In genomic region chr11:64971471-64971988, GRCm38 (mm10) we compare ENCODE assay signal across 14 mouse cellular contexts. TPM values are rescaled to one million over a fixed set of nuclear protein-coding genes. Genes with fewer than 3 reads are reported as not detected.
A peak's percentile ranks its signal among the peaks of the same experiment; 100 is the strongest.
DNase-seq lines count a peak whose midpoint lies in the region.
"Had no signal": no experiment of that assay in that cellular context is flagged by ENCODE, and none has a peak within 500 bp of the region (broad histone marks: within the 10 kb centered on the region; RNA-seq: fewer than 3 reads in every experiment).

No protein-coding gene starts in this region.

- intact Hi-C loops in left cerebral cortex, postnatal 10 days (cut with DNase I), result no loop called here

- peak; percentile 65 to 80 for DNase-seq in adrenal gland, adult (ENCODE audit: inconsistent age in 2 of 2, low spot score in 1 of 2)
- no peak for DNase-seq in adrenal gland, postnatal 10 days
- DNase-seq in adrenal gland, postnatal 14 days, result peak; percentile 17
- DNase-seq in adrenal gland, postnatal 4 days (ENCODE audit: low spot score in 2 of 2), result no peak
- DNase-seq in Muller cell, postnatal 12 days (ENCODE audit: inconsistent ontology term), result peak; percentile 25
- DNase-seq in left cerebral cortex, postnatal 10 days (ENCODE audit: extremely low spot score in 1 of 2, low spot score in 2 of 2), result no peak
- DNase-seq: cerebellum, adult 11-12 months; cerebellum, adult 8-10 months; cerebellum, postnatal 10 days; cerebellum, postnatal 36 days; embryo, embryonic 11 days; gastrocnemius, postnatal 25 days; heart, adult 2 months; kidney, adult 2 months had no signal

RNA-seq across cellular contexts. Expression of gene Elac2, which starts 7.3 kb away (rescaled TPM):
- total RNA-seq in adrenal gland, postnatal 10 days (2021), result 10 to 100 TPM; 32.7 to 34.1 TPM
- total RNA-seq in adrenal gland, postnatal 14 days (2021), result 39.9 and 47.8 TPM in 2 replicates
- 10 to 100 TPM; 28.3 to 28.6 TPM for total RNA-seq in adrenal gland, postnatal 4 days (2021)
- total RNA-seq in left cerebral cortex, postnatal 10 days (2021), result 10 to 100 TPM; 24.7 to 26.3 TPM

Comparison
In these comparisons a context has a peak if more than half of its experiments do, and no peak if none do; other contexts are left out.
1. DNase-seq: peak in adrenal gland, adult (2 of 2), adrenal gland, postnatal 14 days (single experiment) and Muller cell, postnatal 12 days (single experiment); none in adrenal gland, postnatal 10 days (single experiment), adrenal gland, postnatal 4 days (0 of 2) and left cerebral cortex, postnatal 10 days (0 of 2).